Comparison of ENCODE assay signal across 8 mouse cellular contexts in the genomic region with DNA sequence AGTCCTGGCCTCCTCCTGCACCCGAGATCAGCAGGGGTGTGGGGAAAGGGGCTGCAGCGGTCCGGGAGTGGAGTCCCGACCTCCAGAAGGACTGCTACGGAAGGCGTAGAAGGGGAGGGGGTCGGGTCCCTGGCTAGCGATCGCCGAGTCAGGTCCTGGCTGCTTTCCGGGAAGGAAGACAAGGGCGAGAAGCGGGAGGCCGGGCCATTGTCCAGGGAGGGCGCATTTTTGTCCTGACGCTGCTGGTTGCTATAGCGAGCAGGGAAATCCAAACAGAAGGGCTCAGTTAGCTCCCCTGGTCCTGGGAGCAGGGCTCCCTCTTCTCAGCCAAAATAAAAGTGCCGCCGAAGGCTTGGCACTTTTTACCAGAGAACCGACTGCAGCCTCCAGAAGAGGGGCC. TPM values are rescaled to one million over a fixed set of nuclear protein-coding genes. Genes with fewer than 3 reads are reported as not detected.
A peak's percentile ranks its signal among the peaks of the same experiment; 100 is the strongest.
DNase-seq lines count a peak whose midpoint lies in the region; ATAC-seq and TF ChIP-seq lines count a peak whose summit lies in the region.

No protein-coding gene starts in this region.

- H3K27ac ChIP-seq in forebrain, embryonic 14.5 days (ENCODE audit: low read depth, low read length): peak overlapping the region; percentile 87
- peak overlapping the region; percentile 87 for H3K27ac ChIP-seq in left cerebral cortex, adult 2 months
- H3K27ac ChIP-seq in neural tube, embryonic 11.5 days (ENCODE audit: low read depth, low read length): peak overlapping the region; percentile 95

- peak; percentile 9 for DNase-seq in adrenal gland, adult 2 months
- DNase-seq in adrenal gland, postnatal 14 days: no peak
- DNase-seq in forebrain, embryonic 14.5 days (ENCODE audit: low spot score): peak; percentile 91
- peak; percentile 60 to 74 for DNase-seq in left cerebral cortex, adult 2 months (ENCODE audit: extremely low spot score in 1 of 2, low spot score in 2 of 2)
- DNase-seq in neural tube, embryonic 11.5 days (ENCODE audit: low spot score): peak; percentile 87
- DNase-seq in gastrocnemius, postnatal 10 days: no peak
- DNase-seq in gastrocnemius, postnatal 4 days (ENCODE audit: low spot score in 2 of 2): no peak

- peak; percentile 51 for ATAC-seq in forebrain, embryonic 14.5 days
- ATAC-seq in neural tube, embryonic 11.5 days (ENCODE audit: insufficient read depth, low FRiP score, low TSS enrichment): peak; percentile 28

- peak overlapping the region; percentile 69 for H3K4me3 ChIP-seq in E14TG2a.4 (replicated peaks; ENCODE audit: low read length)
- peak overlapping the region; percentile 35 for H3K4me3 ChIP-seq in forebrain, embryonic 14.5 days (ENCODE audit: low read depth, low read length)
- H3K4me3 ChIP-seq in left cerebral cortex, adult 2 months: peak overlapping the region; percentile 41
- peak overlapping the region; percentile 37 for H3K4me3 ChIP-seq in neural tube, embryonic 11.5 days (ENCODE audit: low read depth, low read length)

- H3K4me2 ChIP-seq in forebrain, embryonic 14.5 days (ENCODE audit: low read length): peak overlapping the region; percentile 73
- peak overlapping the region; percentile 59 for H3K4me2 ChIP-seq in neural tube, embryonic 11.5 days (ENCODE audit: low read depth)

- peaks cover 90% of the 10 kb centered on the region for H3K27me3 ChIP-seq in E14TG2a.4 (ENCODE audit: insufficient read depth, low read length)
- H3K27me3 ChIP-seq in forebrain, embryonic 14.5 days (replicated peaks; ENCODE audit: control insufficient read depth, insufficient read depth, low read length): peaks cover 4% of the 10 kb centered on the region; the same call in 1 of the 2 replicates
- H3K27me3 ChIP-seq in neural tube, embryonic 11.5 days (ENCODE audit: control insufficient read depth, insufficient read depth, low read length): peaks cover 28% of the 10 kb centered on the region

- H3K4me1 ChIP-seq in E14TG2a.4 (replicated peaks; ENCODE audit: low read depth, low read length): peaks cover 61% of the 10 kb centered on the region
- peaks cover 20% of the 10 kb centered on the region for H3K4me1 ChIP-seq in forebrain, embryonic 14.5 days (ENCODE audit: control insufficient read depth, insufficient read depth, low read length)
- H3K4me1 ChIP-seq in neural tube, embryonic 11.5 days (ENCODE audit: control insufficient read depth, insufficient read depth, low read length): peaks cover 6% of the 10 kb centered on the region; the same call in 1 of the 2 replicates

- TF ChIP-seq CTCF in E14TG2a.4 (conservative IDR thresholded peaks at IDR 0.05; ENCODE audit: low read length): no peak
- no peak for TF ChIP-seq CTCF in left cerebral cortex, adult 2 months (IDR thresholded peaks at IDR 0.05)

- no peaks in the 10 kb centered on the region for H3K36me3 ChIP-seq in E14TG2a.4 (ENCODE audit: insufficient read depth, low read length)
- H3K36me3 ChIP-seq in forebrain, embryonic 14.5 days (ENCODE audit: control insufficient read depth, insufficient read depth, low read length): no peaks in the 10 kb centered on the region
- H3K36me3 ChIP-seq in neural tube, embryonic 11.5 days (ENCODE audit: control insufficient read depth, insufficient read depth, low read length): no peaks in the 10 kb centered on the region

- intact Hi-C loops in left cerebral cortex, adult 2 months (cut with DNase I): loop anchor here (5.0 to 10.0 kb wide), 4 partner anchors 427 to 1720 kb away; no protein-coding TSS in a partner anchor

- under 1% methylated on average over 20 of the region's 20 CpGs for whole genome bisulfite sequencing in forebrain, embryonic 14.5 days
- 0% methylated on average over 20 of the region's 20 CpGs for WGBS in neural tube, embryonic 11.5 days

- H3K9me3 ChIP-seq in E14TG2a.4 (ENCODE audit: low read length): no peaks in the 10 kb centered on the region
- H3K9me3 ChIP-seq in forebrain, embryonic 14.5 days (replicated peaks; ENCODE audit: control insufficient read depth, low read length): no peaks in the 10 kb centered on the region
- no peaks in the 10 kb centered on the region for H3K9me3 ChIP-seq in neural tube, embryonic 11.5 days (ENCODE audit: control insufficient read depth, low read length)

- peak overlapping the region; percentile 63 for H3K9ac ChIP-seq in forebrain, embryonic 14.5 days (ENCODE audit: low read length)
- H3K9ac ChIP-seq in neural tube, embryonic 11.5 days (ENCODE audit: low read length): peak overlapping the region; percentile 68

RNA-seq across cellular contexts. Expression of a gene that starts 6.8 kb away (rescaled TPM):
- total RNA-seq in adrenal gland, adult 2 months (2021): under 1 TPM in 1 of 2 experiments, not detected in 1; 0.07 TPM
- 0.07 TPM in 1 of 2 replicates, not detected in the other for polyA plus RNA-seq in adrenal gland, adult 2 months (2012; rRNA removed)
- 0.07 and 0.08 TPM in 2 replicates for total RNA-seq in adrenal gland, postnatal 14 days (2021)
- polyA plus RNA-seq in forebrain, embryonic 14.5 days (2014; fragmentation: Nextera tagmentation; extraction: Ambion mirVana): 22.3 and 36.2 TPM in 2 replicates
- 10 to 100 TPM; 27.2 TPM for total RNA-seq in left cerebral cortex, adult 2 months (2021)
- polyA plus RNA-seq in neural tube, embryonic 11.5 days (2014; fragmentation: Nextera tagmentation; extraction: Ambion mirVana): 28.2 and 31.3 TPM in 2 replicates
- under 1 TPM; 0.14 to 0.18 TPM for total RNA-seq in gastrocnemius, postnatal 10 days (2021)
- total RNA-seq in gastrocnemius, postnatal 4 days (2021): under 1 TPM; 0.13 to 0.29 TPM

Comparison
In these comparisons a context has a peak if more than half of its experiments do, and no peak if none do; other contexts are left out.
1. DNase-seq: peak in adrenal gland, adult 2 months (single experiment), forebrain, embryonic 14.5 days (single experiment), left cerebral cortex, adult 2 months (2 of 2) and neural tube, embryonic 11.5 days (single experiment); none in adrenal gland, postnatal 14 days (single experiment), gastrocnemius, postnatal 10 days (single experiment) and gastrocnemius, postnatal 4 days (0 of 2).
2. RNA of a gene that starts 6.8 kb away (total RNA-seq): 27.2 TPM in left cerebral cortex, adult 2 months; 0.13 to 0.29 TPM in gastrocnemius, postnatal 4 days, 0.14 to 0.18 TPM in gastrocnemius, postnatal 10 days, 0.07 to 0.08 TPM in adrenal gland, postnatal 14 days and 0.07 TPM in adrenal gland, adult 2 months; every median in the first group is over 10 times any median in the second.
3. Peak in every context shown above with its lines, with median percentiles within 50 percentile points of each other: H3K4me3 ChIP-seq and H3K27ac ChIP-seq.